Mouse (Mus musculus): Measurements from ENCODE around the gene Gpr183. TPM values are rescaled to one million over a fixed set of nuclear protein-coding genes. Genes with fewer than 3 reads are reported as not detected.

The Gpr183 gene
- total and polyA plus RNA-seq, 2 experiments from 2014 or later = 1.1 to 1.5 TPM

DNA sequence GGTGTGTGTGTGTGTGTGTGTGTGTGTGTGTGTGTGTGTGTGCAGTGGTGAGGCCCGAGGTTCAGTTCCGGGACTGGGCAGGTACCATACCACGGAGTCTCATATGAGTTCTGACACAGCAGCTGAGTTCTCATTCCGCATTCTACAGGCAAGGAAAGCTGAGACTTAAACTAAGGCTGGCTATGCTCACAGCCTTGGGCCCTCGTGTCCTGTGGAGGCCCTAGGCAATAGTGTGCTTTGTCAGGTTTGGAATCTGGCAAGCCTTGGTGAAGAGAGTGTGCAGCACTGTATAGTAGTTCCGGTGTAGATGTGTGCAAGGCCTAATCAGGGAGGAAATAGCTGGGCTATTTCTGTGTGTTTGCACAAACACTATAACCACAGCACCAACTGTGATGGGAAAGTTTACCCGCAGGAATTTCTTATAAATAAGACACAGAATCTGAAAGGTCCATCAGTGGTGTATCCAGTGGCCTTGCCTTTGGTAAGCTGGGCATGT, 61.6 kb downstream of the Gpr183 start:
- Histone ChIP-seq H3K27ac (ENCODE audit: low read depth) (no peak overlapping the region), H3K4me2 (ENCODE audit: low read depth, low read length) (no peak overlapping the region), H3K36me3 (replicated peaks; ENCODE audit: control insufficient read depth, insufficient read depth, low read length) (peaks cover 25% of the 10 kb centered on the region), H3K4me1 (ENCODE audit: control insufficient read depth, insufficient read depth) (no peaks in the 10 kb centered on the region; the same call in 1 of the 2 replicates), H3K9ac (replicated peaks; ENCODE audit: low read depth, low read length) (no peak overlapping the region), H3K27me3 (ENCODE audit: control insufficient read depth, insufficient read depth, low read length) (no peaks in the 10 kb centered on the region), H3K4me3 (ENCODE audit: low read depth, low read length) (no peak overlapping the region), H3K9me3 (replicated peaks; ENCODE audit: control insufficient read depth, low read length) (no peaks in the 10 kb centered on the region)
- no peak for DNase-seq (ENCODE audit: low spot score)
- 80% methylated on average over 7 of the region's 7 CpGs for WGBS
- TF ChIP-seq EP300 (IDR thresholded peaks at IDR 0.05; ENCODE audit: low read depth) (no peak), CTCF (IDR thresholded peaks at IDR 0.05; ENCODE audit: low read depth) (no peak)
- ATAC-seq (ENCODE audit: insufficient read depth, low read depth) = no peak; the same call in 1 of the 2 replicates

Other genes with a start within 250 kb of the Gpr183 start
- gene Dock9, start 167.4 kb downstream of the Gpr183 start, total RNA-seq (2014; rRNA removed; ENCODE audit: low replicate concordance) = 20.5 and 25.4 TPM in 2 replicates
- 3.8 and 4.1 TPM in 2 replicates for gene Dock9, start 167.4 kb downstream of the Gpr183 start, polyA plus RNA-seq (2015; fragmentation: Nextera tagmentation; extraction: Ambion mirVana)
- gene Ubac2, start 86.6 kb downstream of the Gpr183 start, total RNA-seq (2014; rRNA removed; ENCODE audit: low replicate concordance) = 55.5 and 66.8 TPM in 2 replicates
- 38.7 and 39.4 TPM in 2 replicates for gene Ubac2, start 86.6 kb downstream of the Gpr183 start, polyA plus RNA-seq (2015; fragmentation: Nextera tagmentation; extraction: Ambion mirVana)
- not detected in 2 replicates for gene Gpr18, start 49.4 kb downstream of the Gpr183 start, total RNA-seq (2014; rRNA removed; ENCODE audit: low replicate concordance)
- gene Gpr18, start 49.4 kb downstream of the Gpr183 start, polyA plus RNA-seq (2015; fragmentation: Nextera tagmentation; extraction: Ambion mirVana) = 0.07 and 0.10 TPM in 2 replicates
- not detected in 2 replicates for gene Timm8a2, start 69.5 kb upstream of the Gpr183 start, total RNA-seq (2014; rRNA removed; ENCODE audit: low replicate concordance)
- gene Timm8a2, start 69.5 kb upstream of the Gpr183 start, polyA plus RNA-seq (2015; fragmentation: Nextera tagmentation; extraction: Ambion mirVana) = not detected in 2 replicates
- 104 and 132 TPM in 2 replicates for gene Tm9sf2, start 141.8 kb upstream of the Gpr183 start, total RNA-seq (2014; rRNA removed; ENCODE audit: low replicate concordance)
- 113 and 117 TPM in 2 replicates for gene Tm9sf2, start 141.8 kb upstream of the Gpr183 start, polyA plus RNA-seq (2015; fragmentation: Nextera tagmentation; extraction: Ambion mirVana)
- 74.5 and 74.6 TPM in 2 replicates for gene Clybl, start 216.5 kb upstream of the Gpr183 start, total RNA-seq (2014; rRNA removed; ENCODE audit: low replicate concordance)
- gene Clybl, start 216.5 kb upstream of the Gpr183 start, polyA plus RNA-seq (2015; fragmentation: Nextera tagmentation; extraction: Ambion mirVana) = 111 and 117 TPM in 2 replicates